In the genomic region with DNA sequence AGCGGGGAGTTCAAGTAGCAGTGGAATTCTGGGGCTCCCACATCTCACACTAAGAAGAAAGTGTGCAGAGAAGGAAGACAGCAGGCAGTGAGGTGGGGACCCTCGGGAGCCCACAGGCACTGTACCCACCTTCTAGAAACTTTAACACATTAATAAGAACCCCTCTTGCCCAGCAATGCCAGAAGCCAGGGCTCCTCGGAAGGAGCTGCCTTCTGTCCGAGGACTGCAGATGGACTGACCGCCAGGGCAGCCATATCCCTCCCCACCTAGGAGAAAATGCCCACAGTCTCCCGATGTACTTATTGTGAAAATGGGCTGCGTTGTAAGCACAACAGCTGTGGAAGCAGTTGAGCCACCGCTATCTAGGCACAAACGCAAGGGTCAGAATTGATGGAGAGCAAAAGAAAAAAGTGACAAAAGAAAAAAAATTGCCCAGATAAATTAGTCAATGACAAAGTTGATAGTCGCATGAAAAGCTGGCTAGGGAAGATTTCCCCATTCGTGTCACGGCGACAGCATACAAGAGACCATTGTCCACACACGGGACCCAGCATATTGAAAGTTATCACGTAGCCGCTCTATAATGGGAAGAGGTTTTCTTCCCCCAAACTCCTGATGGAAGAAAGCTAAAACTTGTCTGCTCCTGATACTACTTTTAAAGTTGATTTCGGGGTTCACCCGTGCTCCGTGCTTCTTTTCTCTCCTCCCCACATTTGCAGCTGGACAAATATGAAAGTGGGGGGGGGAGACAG, we compare ENCODE assay signal across 16 mouse cellular contexts. TPM values are rescaled to one million over a fixed set of nuclear protein-coding genes. Genes with fewer than 3 reads are reported as not detected.
DNase-seq lines count a peak whose midpoint lies in the region; ATAC-seq and TF ChIP-seq lines count a peak whose summit lies in the region.
"Had no signal": no experiment of that assay in that cellular context is flagged by ENCODE, and none has a peak within 500 bp of the region (broad histone marks: within the 10 kb centered on the region; RNA-seq: fewer than 3 reads in every experiment).

No protein-coding gene starts in this region.

- H3K4me2 ChIP-seq in embryonic facial prominence, embryonic 15.5 days (replicated peaks): no peak overlapping the region; the same call in 1 of the 2 replicates
- H3K4me2 ChIP-seq in hindbrain, embryonic 13.5 days: peak overlapping the region; percentile 46
- peak overlapping the region; percentile 26 for H3K4me2 ChIP-seq in midbrain, postnatal 0 days (ENCODE audit: low read depth, low read length, poor library complexity, severe bottlenecking)
- no peak overlapping the region for H3K4me2 ChIP-seq in kidney, embryonic 15.5 days
- H3K4me2 ChIP-seq: limb, embryonic 12.5 days had no signal

- no peak overlapping the region for H3K4me3 ChIP-seq in embryonic facial prominence, embryonic 15.5 days (replicated peaks)
- H3K4me3 ChIP-seq in hindbrain, embryonic 13.5 days: peak overlapping the region; percentile 22
- peak overlapping the region; percentile 24 for H3K4me3 ChIP-seq in midbrain, postnatal 0 days (ENCODE audit: low read depth, low read length)
- H3K4me3 ChIP-seq in kidney, embryonic 15.5 days (replicated peaks): no peak overlapping the region
- H3K4me3 ChIP-seq: limb, embryonic 12.5 days had no signal

- 0 out of 2 replicates have a peak overlapping the region, but pooled peaks have one; percentile 28 for H3K27ac ChIP-seq in embryonic facial prominence, embryonic 15.5 days (replicated peaks)
- peak overlapping the region; percentile 85 for H3K27ac ChIP-seq in hindbrain, embryonic 13.5 days
- H3K27ac ChIP-seq in midbrain, postnatal 0 days (ENCODE audit: low read depth, low read length): peak overlapping the region; percentile 1; the same call in 1 of the 2 replicates
- H3K27ac ChIP-seq in kidney, embryonic 15.5 days: no peak overlapping the region

- H3K9me3 ChIP-seq in embryonic facial prominence, embryonic 15.5 days (replicated peaks): no peaks in the 10 kb centered on the region
- no peaks in the 10 kb centered on the region for H3K9me3 ChIP-seq in hindbrain, embryonic 13.5 days
- H3K9me3 ChIP-seq in midbrain, postnatal 0 days (ENCODE audit: low read length): no peaks in the 10 kb centered on the region
- no peaks in the 10 kb centered on the region for H3K9me3 ChIP-seq in kidney, embryonic 15.5 days (replicated peaks)
- H3K9me3 ChIP-seq: limb, embryonic 12.5 days had no signal

- peaks cover 4% of the 10 kb centered on the region; the same call in 1 of the 2 replicates for H3K27me3 ChIP-seq in embryonic facial prominence, embryonic 15.5 days
- H3K27me3 ChIP-seq in hindbrain, embryonic 13.5 days: 0 out of 2 replicates have a peak, but pooled peaks cover 3% of the 10 kb centered on the region
- no peaks in the 10 kb centered on the region; the same call in 1 of the 2 replicates for H3K27me3 ChIP-seq in midbrain, postnatal 0 days (ENCODE audit: insufficient read depth, low read length)
- H3K27me3 ChIP-seq in kidney, embryonic 15.5 days: no peaks in the 10 kb centered on the region
- H3K27me3 ChIP-seq: limb, embryonic 12.5 days had no signal

- ATAC-seq in embryonic facial prominence, embryonic 15.5 days (ENCODE audit: insufficient number of reproducible peaks, low FRiP score, low TSS enrichment, low read depth): no peak
- peak; percentile 46 for ATAC-seq in hindbrain, embryonic 13.5 days (ENCODE audit: low FRiP score)
- no peak for ATAC-seq in midbrain, postnatal 0 days (ENCODE audit: low FRiP score)
- ATAC-seq in kidney, embryonic 15.5 days (replicated peaks; ENCODE audit: low FRiP score): no peak
- no peak for ATAC-seq in CD4-positive, CD25-positive, alpha-beta regulatory T cell, adult 4 months

- peaks cover 22% of the 10 kb centered on the region; the same call in 1 of the 2 replicates for H3K4me1 ChIP-seq in embryonic facial prominence, embryonic 15.5 days
- H3K4me1 ChIP-seq in hindbrain, embryonic 13.5 days (replicated peaks): peaks cover 56% of the 10 kb centered on the region
- H3K4me1 ChIP-seq in midbrain, postnatal 0 days (ENCODE audit: insufficient read depth, low read length): no peaks in the 10 kb centered on the region
- 0 out of 2 replicates have a peak, but pooled peaks cover 4% of the 10 kb centered on the region for H3K4me1 ChIP-seq in kidney, embryonic 15.5 days

- no peaks in the 10 kb centered on the region for H3K36me3 ChIP-seq in embryonic facial prominence, embryonic 15.5 days
- H3K36me3 ChIP-seq in hindbrain, embryonic 13.5 days: no peaks in the 10 kb centered on the region
- no peaks in the 10 kb centered on the region for H3K36me3 ChIP-seq in midbrain, postnatal 0 days (ENCODE audit: insufficient read depth, low read length)
- no peaks in the 10 kb centered on the region for H3K36me3 ChIP-seq in kidney, embryonic 15.5 days
- H3K36me3 ChIP-seq: G1E; limb, embryonic 12.5 days had no signal

- no peak overlapping the region for H3K9ac ChIP-seq in embryonic facial prominence, embryonic 15.5 days
- H3K9ac ChIP-seq in hindbrain, embryonic 13.5 days: peak overlapping the region; percentile 60; the same call in 1 of the 2 replicates
- H3K9ac ChIP-seq in midbrain, postnatal 0 days (replicated peaks; ENCODE audit: low read length, poor library complexity, severe bottlenecking): no peak overlapping the region
- H3K9ac ChIP-seq in kidney, embryonic 15.5 days: no peak overlapping the region
- H3K9ac ChIP-seq: limb, embryonic 12.5 days had no signal

- DNase-seq in heart, adult 11 months: peak; percentile 70
- no peak for DNase-seq in heart, adult 9 months (ENCODE audit: low spot score in 2 of 2)
- DNase-seq in midbrain, postnatal 0 days (ENCODE audit: low spot score): no peak
- no peak for DNase-seq in spleen, postnatal 10 days (ENCODE audit: low spot score in 2 of 2)
- DNase-seq: cerebellum, adult 9-10 months; heart, postnatal 36 days; layer of hippocampus, adult 9-11 months; lung, adult 18-20 months; right cerebral cortex, postnatal 4 days had no signal

- 71% methylated on average over 19 of the region's 19 CpGs for WGBS in embryonic facial prominence, embryonic 15.5 days
- WGBS in hindbrain, embryonic 13.5 days: 33% methylated on average over 19 of the region's 19 CpGs
- WGBS in midbrain, postnatal 0 days: 48% methylated on average over 19 of the region's 19 CpGs
- 87% methylated on average over 19 of the region's 19 CpGs for WGBS in kidney, embryonic 15.5 days

- no peak for TF ChIP-seq CTCF in midbrain, postnatal 0 days (IDR thresholded peaks at IDR 0.05)

RNA-seq across cellular contexts. Expression of a gene that starts 1.3 kb away (rescaled TPM):
- polyA plus RNA-seq in embryonic facial prominence, embryonic 15.5 days (2015; fragmentation: Nextera tagmentation; extraction: Ambion mirVana): 85.7 and 89.2 TPM in 2 replicates
- polyA plus RNA-seq in hindbrain, embryonic 13.5 days (2015; fragmentation: Nextera tagmentation; extraction: Ambion mirVana): 80.1 and 107 TPM in 2 replicates
- total RNA-seq in midbrain, postnatal 0 days (2014; rRNA removed): 59.9 and 62.8 TPM in 2 replicates
- 19.9 and 27.7 TPM in 2 replicates for polyA plus RNA-seq in midbrain, postnatal 0 days (2015; fragmentation: Nextera tagmentation; extraction: Ambion mirVana)
- polyA plus RNA-seq in kidney, embryonic 15.5 days (2015; fragmentation: Nextera tagmentation; extraction: Ambion mirVana): 29.0 and 33.8 TPM in 2 replicates
- under 1 TPM in 1 of 2 experiments, not detected in 1; 0.20 TPM for polyA plus RNA-seq in CD4-positive, CD25-positive, alpha-beta regulatory T cell, adult 4 months (2017; shearing (Covaris generic))
- total RNA-seq: megakaryocyte-erythroid progenitor cell, adult 5-6 weeks had no signal
- polyA plus RNA-seq: G1E had no signal

Comparison
In these comparisons a context has a peak if more than half of its experiments do, and no peak if none do; other contexts are left out.
1. H3K4me2 ChIP-seq: peak in hindbrain, embryonic 13.5 days (single experiment) and midbrain, postnatal 0 days (single experiment); none in embryonic facial prominence, embryonic 15.5 days (single experiment) and kidney, embryonic 15.5 days (single experiment).
2. H3K4me3 ChIP-seq: peak in hindbrain, embryonic 13.5 days (single experiment) and midbrain, postnatal 0 days (single experiment); none in embryonic facial prominence, embryonic 15.5 days (single experiment) and kidney, embryonic 15.5 days (single experiment).
3. RNA of a gene that starts 1.3 kb away (polyA plus RNA-seq): 80.1 to 107 TPM in hindbrain, embryonic 13.5 days, 85.7 to 89.2 TPM in embryonic facial prominence, embryonic 15.5 days, 29.0 to 33.8 TPM in kidney, embryonic 15.5 days and 19.9 to 27.7 TPM in midbrain, postnatal 0 days; 0.20 TPM in CD4-positive, CD25-positive, alpha-beta regulatory T cell, adult 4 months; every median in the first group is over 10 times any median in the second.